Mouse (Mus musculus): ENCODE results near the gene Trpv2.

DNA sequence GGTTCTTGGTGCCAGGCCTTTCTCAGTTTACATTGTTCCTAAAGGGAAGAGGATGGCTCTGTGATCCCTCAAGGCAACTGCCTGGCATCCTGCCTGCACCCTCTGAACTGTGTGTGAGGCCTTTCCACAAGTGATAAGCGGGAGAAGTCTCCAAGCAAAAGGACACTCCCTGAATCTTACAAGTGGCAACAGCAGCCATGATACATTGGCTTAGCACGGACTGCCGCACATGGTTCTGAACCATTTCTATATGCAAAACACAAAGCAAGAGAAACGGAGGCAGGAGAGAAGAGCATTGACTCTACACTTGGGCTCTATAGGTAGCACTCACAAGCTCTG is 71.0 kb downstream of the Trpv2 start:
- TF ChIP-seq CTCF (conservative IDR thresholded peaks at IDR 0.05 in 1 of 2, IDR thresholded peaks at IDR 0.05 in 1 of 2; ENCODE audit: low read depth in 2 of 2, low read length in 2 of 2) (no peak), MAX (IDR thresholded peaks at IDR 0.05; ENCODE audit: low read length) (no peak), CHD2 (IDR thresholded peaks at IDR 0.05; ENCODE audit: low read length) (no peak), POLR2A (IDR thresholded peaks at IDR 0.05; ENCODE audit: low read depth, low read length) (no peak), KAT2A (IDR thresholded peaks at IDR 0.05; ENCODE audit: insufficient replicate concordance, low read length) (no peak)

All from CH12.LX (cell line).